Mouse (Mus musculus) G1E (cell line): Measurements from ENCODE around the gene Tas2r118.

ENCODE experiments used
- CTCF ChIP-seq: IDR thresholded peaks from 2 replicates; pipeline ENCODE4 v1.5.1; 2012; ENCODE audit warnings: low read depth, low read length, inconsistent platforms, mixed read lengths
- GATA1 ChIP-seq: IDR thresholded peaks from 2 replicates; pipeline ENCODE4 v1.6.1; 2012; ENCODE audit warnings: borderline replicate concordance, low read length, inconsistent platforms, mixed read lengths
- GATA2 ChIP-seq: IDR thresholded peaks from 2 replicates; pipeline ENCODE4 v1.6.1; 2012; ENCODE audit warnings: low read depth, low read length, inconsistent platforms, borderline replicate concordance

DNA sequence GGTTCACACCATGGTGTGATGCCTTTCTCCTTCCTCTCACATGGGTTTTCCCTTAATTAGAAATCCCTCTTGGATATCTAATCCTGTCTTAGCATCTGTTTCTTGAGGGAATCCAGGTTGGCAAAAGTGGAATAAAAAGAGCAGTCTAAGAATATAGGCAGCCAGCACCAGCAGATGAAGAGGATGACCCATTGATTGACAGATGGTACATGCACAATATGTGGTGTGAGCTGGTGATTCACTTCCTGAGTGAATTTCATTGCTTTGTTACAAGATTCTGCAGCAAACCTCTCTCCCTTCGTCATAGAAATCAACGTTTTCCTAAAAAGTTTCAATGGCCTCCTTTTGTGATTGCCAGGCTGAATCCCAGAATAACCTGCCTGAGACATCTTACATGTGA lies 23.4 kb upstream of the Tas2r118 start:
- TF ChIP-seq CTCF: no peak
- TF ChIP-seq GATA1: no peak
- TF ChIP-seq GATA2: no peak
